Mouse (Mus musculus) neural tube, embryonic 12.5 days (tissue): ENCODE results near the gene Cel. TPM values are rescaled to one million over a fixed set of nuclear protein-coding genes. Genes with fewer than 3 reads are reported as not detected.

Experiments used
- ATAC-seq: fragments of 200-750 bp; cut with Nextera tagmentation; 2 replicates; pipeline ENCODE4 v1.8.0; 2017; ENCODE audit warnings: low read depth, mild to moderate bottlenecking, moderate TSS enrichment, moderate library complexity; ENCODE audit not compliant: low FRiP score
- H3K27ac ChIP-seq: fragments of 300-500 bp; sonication (generic); 2 replicates; pipeline ENCODE4 v1.5.1; 2016
- H3K27me3 ChIP-seq: fragments of 300-500 bp; sonication (generic); replicated peaks from 2 replicates; pipeline ENCODE4 v1.6.1; 2016; ENCODE audit warnings: mild to moderate bottlenecking
- H3K36me3 ChIP-seq: fragments of 300-500 bp; sonication (generic); 2 replicates; pipeline ENCODE4 v1.6.1; 2016; ENCODE audit warnings: mild to moderate bottlenecking
- H3K4me1 ChIP-seq: fragments of 300-500 bp; sonication (generic); 2 replicates; pipeline ENCODE4 v1.6.1; 2016
- H3K4me2 ChIP-seq: fragments of 300-500 bp; sonication (generic); replicated peaks from 2 replicates; pipeline ENCODE4 v1.6.1; 2016; ENCODE audit warnings: mild to moderate bottlenecking
- H3K4me3 ChIP-seq: fragments of 300-500 bp; sonication (generic); 2 replicates; pipeline ENCODE4 v1.5.1; 2016
- H3K9ac ChIP-seq: fragments of 300-500 bp; sonication (generic); 2 replicates; pipeline ENCODE4 v1.6.1; 2016; ENCODE audit warnings: mild to moderate bottlenecking
- H3K9me3 ChIP-seq: fragments of 300-500 bp; sonication (generic); 2 replicates; pipeline ENCODE4 v1.6.1; 2016; ENCODE audit warnings: mild to moderate bottlenecking
- WGBS: fragments of 180-500 bp; shearing (Covaris S2); methylation state at CpG from one replicate; pipeline ENCODE4 v1.1.7; 2016; 5-methylcytosine and 5-hydroxymethylcytosine counted together
- polyA plus RNA-seq: library from polyadenylated mRNA; unstranded; fragments of >200 nt; fragmentation: Nextera tagmentation; extraction: Ambion mirVana; gene quantifications from 2 replicates; pipeline ENCODE4 v1.2.1, GENCODE M21; 2016

Cel gene
- polyA plus RNA-seq, 1 experiment from 2014 or later: not detected

- Histone ChIP-seq H3K9ac (peak overlapping the region; percentile 48), H3K4me3 (peak overlapping the region; percentile 4), H3K4me2 (peak overlapping the region; percentile 80), H3K9me3 (no peaks in the 10 kb centered on the region), H3K27ac (peak overlapping the region; percentile 67), H3K4me1 (peaks cover 98% of the 10 kb centered on the region), H3K36me3 (no peaks in the 10 kb centered on the region), H3K27me3 (no peaks in the 10 kb centered on the region)
- 30% methylated on average over 11 of the region's 11 CpGs for WGBS
- ATAC-seq: 0 out of 2 replicates have a peak, but pooled peaks have one; percentile 18
Observed at GRCm38 (mm10) chr2:28534436-28535262, 28.6 kb downstream of the Cel start.

- Histone ChIP-seq H3K36me3 (no peaks in the 10 kb centered on the region), H3K9me3 (no peaks in the 10 kb centered on the region), H3K4me1 (peaks cover 97% of the 10 kb centered on the region), H3K27ac (peak overlapping the region; percentile 67; the same call in 1 of the 2 replicates), H3K4me3 (peak overlapping the region; percentile 58), H3K27me3 (no peaks in the 10 kb centered on the region), H3K4me2 (peak overlapping the region; percentile 80), H3K9ac (peak overlapping the region; percentile 81)
- ATAC-seq: 0 out of 2 replicates have a peak, but pooled peaks have one; percentile 19
- WGBS: 64% methylated on average over 7 of the region's 7 CpGs
Observed at GRCm38 (mm10) chr2:28533901-28534435, 29.2 kb downstream of the Cel start.

- H3K27ac ChIP-seq: peak overlapping the region; percentile 34
- WGBS: 3% methylated on average over 49 of the region's 49 CpGs
- no peaks in the 10 kb centered on the region for H3K36me3 ChIP-seq
- peak; percentile 80 for ATAC-seq
- peak overlapping the region; percentile 81 for H3K9ac ChIP-seq
- H3K4me3 ChIP-seq: peak overlapping the region; percentile 58
- H3K27me3 ChIP-seq: no peaks in the 10 kb centered on the region
- H3K4me1 ChIP-seq: peaks cover 97% of the 10 kb centered on the region
- H3K9me3 ChIP-seq: no peaks in the 10 kb centered on the region
- H3K4me2 ChIP-seq: peak overlapping the region; percentile 80
Observed at GRCm38 (mm10) chr2:28532938-28533771, 30.0 kb downstream of the Cel start.

- H3K9me3 ChIP-seq: no peaks in the 10 kb centered on the region
- WGBS: 57% methylated on average over 7 of the region's 7 CpGs
- H3K4me2 ChIP-seq: no peak overlapping the region
- H3K9ac ChIP-seq: no peak overlapping the region
- ATAC-seq: no peak
- H3K27ac ChIP-seq: no peak overlapping the region
- H3K36me3 ChIP-seq: no peaks in the 10 kb centered on the region
- H3K27me3 ChIP-seq: no peaks in the 10 kb centered on the region
- H3K4me3 ChIP-seq: no peak overlapping the region
- H3K4me1 ChIP-seq: peaks cover 91% of the 10 kb centered on the region
Observed at GRCm38 (mm10) chr2:28530311-28530710, 32.9 kb downstream of the Cel start.

GRCm38 (mm10) chr2:28529856-28530255 lies 33.3 kb downstream of the Cel start:
- no peak overlapping the region for H3K4me3 ChIP-seq
- H3K27me3 ChIP-seq: no peaks in the 10 kb centered on the region
- peaks cover 91% of the 10 kb centered on the region for H3K4me1 ChIP-seq
- H3K4me2 ChIP-seq: no peak overlapping the region
- H3K9me3 ChIP-seq: no peaks in the 10 kb centered on the region
- ATAC-seq: no peak
- peak overlapping the region; percentile 26; the same call in 1 of the 2 replicates for H3K9ac ChIP-seq
- no peaks in the 10 kb centered on the region for H3K36me3 ChIP-seq
- H3K27ac ChIP-seq: no peak overlapping the region
- 80% methylated on average over 4 of the region's 4 CpGs for WGBS

- Histone ChIP-seq H3K36me3 (no peaks in the 10 kb centered on the region), H3K9me3 (no peaks in the 10 kb centered on the region), H3K27me3 (no peaks in the 10 kb centered on the region), H3K4me3 (no peak overlapping the region), H3K4me1 (peaks cover 91% of the 10 kb centered on the region), H3K27ac (no peak overlapping the region), H3K4me2 (0 out of 2 replicates have a peak overlapping the region, but pooled peaks have one; percentile 0), H3K9ac (no peak overlapping the region)
- ATAC-seq: no peak
- 83% methylated on average over 7 of the region's 7 CpGs for WGBS
Observed at GRCm38 (mm10) chr2:28528354-28528730, 34.9 kb downstream of the Cel start.

GRCm38 (mm10) chr2:28527436-28528353 lies 35.5 kb downstream of the Cel start:
- H3K4me1 ChIP-seq: peaks cover 86% of the 10 kb centered on the region
- 89% methylated on average over 20 of the region's 20 CpGs for WGBS
- H3K9me3 ChIP-seq: no peaks in the 10 kb centered on the region
- H3K9ac ChIP-seq: no peak overlapping the region
- no peak for ATAC-seq
- H3K27me3 ChIP-seq: no peaks in the 10 kb centered on the region
- H3K4me3 ChIP-seq: no peak overlapping the region
- H3K36me3 ChIP-seq: no peaks in the 10 kb centered on the region
- no peak overlapping the region for H3K27ac ChIP-seq
- 0 out of 2 replicates have a peak overlapping the region, but pooled peaks have one; percentile 0 for H3K4me2 ChIP-seq

- H3K27me3 ChIP-seq: no peaks in the 10 kb centered on the region
- peak overlapping the region; percentile 33 for H3K4me2 ChIP-seq
- H3K4me1 ChIP-seq: peaks cover 72% of the 10 kb centered on the region
- no peak overlapping the region for H3K4me3 ChIP-seq
- H3K9me3 ChIP-seq: no peaks in the 10 kb centered on the region
- peak overlapping the region; percentile 47 for H3K9ac ChIP-seq
- WGBS: 35% methylated on average over 12 of the region's 12 CpGs
- peak overlapping the region; percentile 87 for H3K27ac ChIP-seq
- no peak for ATAC-seq
- no peaks in the 10 kb centered on the region for H3K36me3 ChIP-seq
Observed at GRCm38 (mm10) chr2:28525943-28526876, 37.0 kb downstream of the Cel start.

- Histone ChIP-seq H3K4me3 (no peak overlapping the region), H3K9me3 (no peaks in the 10 kb centered on the region), H3K9ac (peak overlapping the region; percentile 47), H3K4me2 (peak overlapping the region; percentile 33), H3K4me1 (peaks cover 68% of the 10 kb centered on the region), H3K27ac (peak overlapping the region; percentile 87), H3K36me3 (no peaks in the 10 kb centered on the region), H3K27me3 (no peaks in the 10 kb centered on the region)
- 11% methylated on average over 11 of the region's 11 CpGs for WGBS
- peak; percentile 75 for ATAC-seq
Observed at GRCm38 (mm10) chr2:28525219-28525942, 37.8 kb downstream of the Cel start.

- Histone ChIP-seq H3K9ac (no peak overlapping the region), H3K4me3 (no peak overlapping the region), H3K9me3 (no peaks in the 10 kb centered on the region), H3K4me2 (no peak overlapping the region), H3K27me3 (no peaks in the 10 kb centered on the region), H3K36me3 (no peaks in the 10 kb centered on the region), H3K4me1 (peaks cover 64% of the 10 kb centered on the region), H3K27ac (no peak overlapping the region)
- ATAC-seq: no peak
- 82% methylated on average over 10 of the region's 10 CpGs for WGBS
Observed at GRCm38 (mm10) chr2:28524406-28524805, 38.8 kb downstream of the Cel start.
